In genomic region chr1:110790586-110790985, GRCm38 (mm10) we compare ENCODE assay signal across 24 mouse cellular contexts.
DNase-seq lines count a peak whose midpoint lies in the region; ATAC-seq and TF ChIP-seq lines count a peak whose summit lies in the region.
"Had no signal": no experiment of that assay in that cellular context is flagged by ENCODE, and none has a peak within 500 bp of the region (broad histone marks: within the 10 kb centered on the region; RNA-seq: fewer than 3 reads in every experiment).

No protein-coding gene starts in this region.

- no peak for TF ChIP-seq POLR2A in ES-Bruce4 (IDR thresholded peaks at IDR 0.05; ENCODE audit: insufficient read depth, low read length)

- in situ Hi-C loops in ES-E14 (cut with MboI; ENCODE audit: low sequenced_read_pairs in 2 of 2, unreplicated experiment in 2 of 2) = no loop called here

- H3K4me1 ChIP-seq in ES-Bruce4 (ENCODE audit: control insufficient read depth, insufficient read depth, low read length) (peaks cover 5% of the 10 kb centered on the region), ES-E14 (ENCODE audit: control insufficient read depth in 2 of 2, insufficient read depth in 2 of 2, low read length in 2 of 2, poor library complexity in 1 of 2) (0 out of 4 replicates have a peak, but pooled peaks cover 2% of the 10 kb centered on the region in 2 experiments)
- no peaks in the 10 kb centered on the region for H3K4me1 ChIP-seq in heart, embryonic 12.5 days (replicated peaks)
- H3K4me1 ChIP-seq: embryonic facial prominence, embryonic 13.5 days; embryonic facial prominence, embryonic 15.5 days; forebrain, embryonic 10.5 days; forebrain, embryonic 12.5 days had no signal

- H3K4me2 ChIP-seq in heart, embryonic 12.5 days = no peak overlapping the region
- H3K4me2 ChIP-seq: embryonic facial prominence, embryonic 13.5 days; embryonic facial prominence, embryonic 15.5 days; forebrain, embryonic 12.5 days had no signal

- no peak overlapping the region for H3K9ac ChIP-seq in ES-Bruce4 (ENCODE audit: low read depth, poor library complexity, severe bottlenecking)
- no peak overlapping the region for H3K9ac ChIP-seq in ES-E14 (ENCODE audit: insufficient read depth, low read depth, low read length, poor library complexity, severe bottlenecking)
- no peak overlapping the region for H3K9ac ChIP-seq in heart, embryonic 12.5 days
- H3K9ac ChIP-seq: embryonic facial prominence, embryonic 13.5 days; embryonic facial prominence, embryonic 15.5 days; forebrain, embryonic 12.5 days had no signal

- no peak overlapping the region for H3K4me3 ChIP-seq in ES-Bruce4 (ENCODE audit: low read depth, low read length)
- no peak overlapping the region for H3K4me3 ChIP-seq in ES-E14 (ENCODE audit: insufficient read depth in 1 of 2, low read depth in 1 of 2, low read length in 2 of 2, poor library complexity in 1 of 2, severe bottlenecking in 1 of 2)
- H3K4me3 ChIP-seq in heart, embryonic 12.5 days = no peak overlapping the region
- H3K4me3 ChIP-seq: embryonic facial prominence, embryonic 13.5 days; embryonic facial prominence, embryonic 15.5 days; erythroblast, embryonic 14.5 days; forebrain, embryonic 10.5 days; forebrain, embryonic 12.5 days had no signal

- H3K27me3 ChIP-seq in ES-Bruce4 (ENCODE audit: control insufficient read depth, insufficient read depth, low read length, poor library complexity, severe bottlenecking) = no peaks in the 10 kb centered on the region
- no peaks in the 10 kb centered on the region for H3K27me3 ChIP-seq in heart, embryonic 12.5 days (replicated peaks)
- H3K27me3 ChIP-seq: CH12.LX; embryonic facial prominence, embryonic 13.5 days; embryonic facial prominence, embryonic 15.5 days; forebrain, embryonic 12.5 days had no signal

- no peak for TF ChIP-seq CTCF in ES-Bruce4 (IDR thresholded peaks at IDR 0.05; ENCODE audit: low read depth, low read length)

- 0 out of 2 replicates have a peak, but pooled peaks have one; percentile 3 for TF ChIP-seq EP300 in ES-Bruce4 (IDR thresholded peaks at IDR 0.05; ENCODE audit: insufficient read depth, low read depth, low read length)

- DNase-seq in ES-E14 (ENCODE audit: low read depth, low spot score) = peak; percentile 47
- peak; percentile 64 for DNase-seq in ZHBTc4 (ENCODE audit: low read depth, low spot score)
- DNase-seq in cerebellum, postnatal 10 days = no peak
- DNase-seq: adrenal gland, adult 8-10 months; adrenal gland, postnatal 14 days; adrenal gland, postnatal 36 days; B cell, adult 2 months; cerebellum, adult 11-12 months; cerebellum, adult 2 months; cerebellum, adult 9-10 months; cerebellum, postnatal 14 days; cerebellum, postnatal 36 days; embryo, embryonic 11 days had no signal

- H3K9me3 ChIP-seq in ES-Bruce4 (replicated peaks; ENCODE audit: control insufficient read depth, insufficient read depth, low read length, poor library complexity, severe bottlenecking) (peaks cover 22% of the 10 kb centered on the region), ES-E14 (ENCODE audit: control insufficient read depth, insufficient read depth, low read depth, low read length) (peaks cover 3% of the 10 kb centered on the region; the same call in 1 of the 2 replicates)
- 0 out of 2 replicates have a peak, but pooled peaks cover 5% of the 10 kb centered on the region for H3K9me3 ChIP-seq in heart, embryonic 12.5 days (replicated peaks)
- H3K9me3 ChIP-seq: embryonic facial prominence, embryonic 13.5 days; embryonic facial prominence, embryonic 15.5 days; forebrain, embryonic 10.5 days; forebrain, embryonic 12.5 days had no signal

- H3K27ac ChIP-seq in ES-Bruce4 (ENCODE audit: insufficient read depth, low read length) (peak overlapping the region; percentile 96), ES-E14 (ENCODE audit: insufficient read depth, low read depth, low read length, poor library complexity, severe bottlenecking) (peak overlapping the region; percentile 64; the same call in 1 of the 2 replicates)
- H3K27ac ChIP-seq in heart, embryonic 12.5 days (ENCODE audit: poor library complexity, severe bottlenecking) = no peak overlapping the region
- H3K27ac ChIP-seq: embryonic facial prominence, embryonic 13.5 days; embryonic facial prominence, embryonic 15.5 days; forebrain, embryonic 10.5 days; forebrain, embryonic 12.5 days had no signal

- H3K36me3 ChIP-seq in ES-Bruce4 (ENCODE audit: control insufficient read depth, insufficient read depth, low read length, poor library complexity, severe bottlenecking) = no peaks in the 10 kb centered on the region
- H3K36me3 ChIP-seq in ES-E14 (ENCODE audit: control insufficient read depth, insufficient read depth, low read length, poor library complexity, severe bottlenecking) = no peaks in the 10 kb centered on the region
- H3K36me3 ChIP-seq in heart, embryonic 12.5 days = no peaks in the 10 kb centered on the region
- H3K36me3 ChIP-seq: embryonic facial prominence, embryonic 13.5 days; embryonic facial prominence, embryonic 15.5 days; forebrain, embryonic 10.5 days; forebrain, embryonic 12.5 days had no signal

- no peak for ATAC-seq in heart, embryonic 12.5 days (ENCODE audit: insufficient number of reproducible peaks, low FRiP score)
- ATAC-seq: CD4-positive, CD25-positive, alpha-beta regulatory T cell, adult 4 months; forebrain, embryonic 14.5 days; forebrain, embryonic 16.5 days had no signal

TF ChIP-seq in ES-E14, 5 proteins besides CTCF, POLR2A, EP300 and RAD21:
- TF ChIP-seq CHD2 (IDR thresholded peaks at IDR 0.05; ENCODE audit: low read depth, low read length) = no peak; the same call in 1 of the 2 replicates
- TF ChIP-seq ZNF384 (IDR thresholded peaks at IDR 0.05; ENCODE audit: low read depth, low read length) = no peak
TF ChIP-seq in ES-E14: peak in this region for 0.

Comparison
In these comparisons a context has a peak if more than half of its experiments do, and no peak if none do; other contexts are left out.
1. DNase-seq: peak in ES-E14 (single experiment) and ZHBTc4 (single experiment); none in cerebellum, postnatal 10 days (0 of 2).